Mouse (Mus musculus): ENCODE data around the gene Frrs1l. TPM values are rescaled to one million over a fixed set of nuclear protein-coding genes. Genes with fewer than 3 reads are reported as not detected.

The Frrs1l gene
- polyA plus RNA-seq, 1 experiment = not detected

DNA sequence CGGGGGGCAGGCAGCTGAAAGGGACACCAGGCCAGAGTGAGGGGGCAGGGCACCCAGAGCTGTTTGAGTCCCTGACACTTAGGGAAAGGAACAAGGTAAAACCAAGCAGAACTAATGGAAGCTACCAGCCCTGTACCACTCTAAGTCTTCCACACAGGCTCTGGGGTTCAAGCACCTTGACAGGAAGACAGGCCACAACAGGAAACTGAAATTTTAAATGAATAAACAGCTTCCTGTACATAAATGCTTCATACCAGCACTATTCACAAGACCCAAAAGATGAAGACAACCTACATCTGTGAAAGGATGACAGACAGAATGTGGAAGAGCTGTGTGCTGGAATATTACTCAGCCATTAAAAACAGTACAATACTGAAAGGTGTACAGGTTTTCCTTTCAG, 54.9 kb downstream of the Frrs1l start:
- Histone ChIP-seq H3K4me1 (ENCODE audit: control insufficient read depth) (peaks cover 1% of the 10 kb centered on the region; the same call in 1 of the 2 replicates), H3K4me3 (replicated peaks) (no peak overlapping the region), H3K36me3 (ENCODE audit: control insufficient read depth) (peaks cover 39% of the 10 kb centered on the region), H3K9me3 (ENCODE audit: control insufficient read depth, low read length) (no peaks in the 10 kb centered on the region), H3K27me3 (ENCODE audit: control insufficient read depth) (no peaks in the 10 kb centered on the region)
- TF ChIP-seq TAL1 (IDR thresholded peaks at IDR 0.05; ENCODE audit: low read length) = no peak
- no peak for TF ChIP-seq GATA1 (IDR thresholded peaks at IDR 0.05; ENCODE audit: low read length)

DNA sequence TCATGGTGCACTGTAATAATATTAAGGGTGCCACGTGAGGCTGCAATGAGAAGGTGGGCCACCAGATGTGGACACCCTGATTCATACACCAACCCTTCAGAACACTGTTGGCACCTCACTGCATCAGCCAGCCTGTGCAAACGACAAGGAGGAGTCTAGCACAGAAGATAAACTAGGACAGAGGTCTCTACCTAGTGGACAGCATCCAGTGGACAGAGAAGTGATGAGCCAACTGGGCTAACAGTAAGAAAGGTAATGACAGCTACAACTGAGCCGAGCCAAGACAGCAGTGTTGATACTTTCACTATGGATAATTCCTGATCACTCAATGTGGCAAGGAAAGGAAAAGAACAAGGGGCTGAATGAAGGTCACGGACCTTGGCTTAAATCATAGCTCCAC, 57.0 kb downstream of the Frrs1l start:
- no peaks in the 10 kb centered on the region for H3K9me3 ChIP-seq (ENCODE audit: control insufficient read depth, low read length)
- H3K27me3 ChIP-seq (ENCODE audit: control insufficient read depth) = no peaks in the 10 kb centered on the region
- TF ChIP-seq GATA1 (IDR thresholded peaks at IDR 0.05; ENCODE audit: low read length) (no peak), TAL1 (IDR thresholded peaks at IDR 0.05; ENCODE audit: low read length) (no peak)
- H3K36me3 ChIP-seq (ENCODE audit: control insufficient read depth) = peaks cover 50% of the 10 kb centered on the region
- H3K4me3 ChIP-seq (replicated peaks) = no peak overlapping the region
- no peaks in the 10 kb centered on the region for H3K4me1 ChIP-seq (ENCODE audit: control insufficient read depth)

DNA sequence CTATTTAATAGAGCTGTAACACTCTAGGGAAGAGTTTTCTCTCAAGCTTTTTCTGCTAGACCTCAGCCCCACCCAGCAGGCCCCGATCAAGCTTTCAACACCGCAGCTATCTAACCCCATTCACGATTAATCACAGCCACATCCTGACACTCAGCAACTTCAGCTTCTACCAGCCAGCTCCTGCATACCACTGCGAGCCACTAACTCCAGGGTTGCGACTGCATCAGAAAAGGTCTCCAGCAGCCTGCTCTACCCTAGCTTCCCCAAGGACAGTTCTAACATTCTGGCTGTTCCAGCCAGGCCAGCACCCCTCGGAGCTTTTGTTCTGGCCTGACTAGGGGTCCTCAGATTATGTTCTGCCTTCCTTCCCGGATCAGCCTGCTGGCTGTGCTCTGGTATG, 58.1 kb downstream of the Frrs1l start:
- peaks cover 49% of the 10 kb centered on the region for H3K36me3 ChIP-seq (ENCODE audit: control insufficient read depth)
- no peaks in the 10 kb centered on the region for H3K27me3 ChIP-seq (ENCODE audit: control insufficient read depth)
- H3K4me3 ChIP-seq (replicated peaks) = no peak overlapping the region
- H3K9me3 ChIP-seq (ENCODE audit: control insufficient read depth, low read length) = no peaks in the 10 kb centered on the region
- no peaks in the 10 kb centered on the region for H3K4me1 ChIP-seq (ENCODE audit: control insufficient read depth)
- no peak for TF ChIP-seq GATA1 (IDR thresholded peaks at IDR 0.05; ENCODE audit: low read length)
- no peak for TF ChIP-seq TAL1 (IDR thresholded peaks at IDR 0.05; ENCODE audit: low read length)

DNA sequence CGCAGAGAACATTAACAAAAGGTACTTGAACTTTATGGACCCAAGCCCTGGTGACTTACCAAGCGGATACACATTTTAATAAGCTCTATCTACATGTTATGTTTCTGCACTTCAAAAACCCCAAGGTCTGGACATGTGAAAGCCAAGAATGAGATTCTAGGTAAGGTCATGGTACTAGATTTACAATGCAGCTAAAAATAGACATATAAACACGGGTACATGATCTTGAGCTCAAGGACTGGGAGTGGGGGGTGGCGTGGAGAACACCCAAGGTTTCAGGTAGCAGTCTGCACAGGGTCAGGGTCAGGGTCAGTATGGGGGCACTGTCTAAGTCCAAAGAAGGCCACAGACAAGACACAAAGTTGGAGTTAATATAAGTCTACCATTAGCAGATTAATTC, 59.9 kb downstream of the Frrs1l start:
- Histone ChIP-seq H3K9me3 (ENCODE audit: control insufficient read depth, low read length) (no peaks in the 10 kb centered on the region), H3K4me1 (ENCODE audit: control insufficient read depth) (no peaks in the 10 kb centered on the region), H3K4me3 (replicated peaks) (no peak overlapping the region), H3K36me3 (ENCODE audit: control insufficient read depth) (peaks cover 55% of the 10 kb centered on the region), H3K27me3 (ENCODE audit: control insufficient read depth) (no peaks in the 10 kb centered on the region)
- TF ChIP-seq TAL1 (IDR thresholded peaks at IDR 0.05; ENCODE audit: low read length) (no peak), GATA1 (IDR thresholded peaks at IDR 0.05; ENCODE audit: low read length) (no peak)

DNA sequence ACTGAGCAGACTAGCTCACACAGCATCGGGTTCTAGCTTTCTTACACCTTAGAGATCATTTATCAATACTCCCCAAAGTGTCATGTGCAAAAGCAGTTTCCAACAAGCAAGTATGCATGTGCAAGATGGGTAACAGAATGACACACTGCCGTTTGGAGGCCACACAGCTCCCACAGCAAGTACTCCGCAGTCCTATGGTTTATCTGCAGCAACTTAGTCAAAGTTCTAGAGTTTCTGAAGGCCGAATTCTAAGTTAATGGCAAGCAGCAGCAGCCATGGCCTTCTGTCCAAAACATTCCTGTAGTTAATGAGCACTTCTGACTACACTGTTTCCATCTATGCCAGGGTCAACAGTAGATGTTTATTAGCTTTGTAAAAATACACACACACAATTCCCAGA, 63.2 kb downstream of the Frrs1l start:
- TF ChIP-seq TAL1 (IDR thresholded peaks at IDR 0.05; ENCODE audit: low read length) = no peak
- TF ChIP-seq GATA1 (IDR thresholded peaks at IDR 0.05; ENCODE audit: low read length) = no peak
- Histone ChIP-seq H3K36me3 (ENCODE audit: control insufficient read depth) (peaks cover 60% of the 10 kb centered on the region), H3K9me3 (ENCODE audit: control insufficient read depth, low read length) (no peaks in the 10 kb centered on the region), H3K4me3 (replicated peaks) (no peak overlapping the region), H3K4me1 (ENCODE audit: control insufficient read depth) (peaks cover 5% of the 10 kb centered on the region), H3K27me3 (ENCODE audit: control insufficient read depth) (no peaks in the 10 kb centered on the region)

DNA sequence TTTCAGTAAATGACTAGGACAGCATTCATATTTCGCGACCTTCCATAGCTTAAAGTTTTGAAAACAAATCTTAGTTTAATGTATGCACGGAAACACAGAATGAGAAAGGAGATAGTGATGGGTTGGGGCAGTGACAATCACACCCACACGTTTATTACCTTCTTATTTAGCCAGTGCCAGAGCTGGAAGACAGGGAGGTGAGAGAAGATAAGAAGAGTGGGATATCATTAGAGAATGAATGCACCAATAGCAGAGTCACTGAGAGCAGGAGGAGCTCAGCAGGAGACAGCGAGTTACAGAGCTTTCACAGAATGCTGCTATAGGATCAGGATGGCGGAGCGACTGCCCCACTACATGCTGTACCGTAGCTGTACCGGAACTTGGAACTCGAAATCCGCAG, 68.0 kb downstream of the Frrs1l start:
- no peaks in the 10 kb centered on the region for H3K9me3 ChIP-seq (ENCODE audit: control insufficient read depth, low read length)
- no peak overlapping the region for H3K4me3 ChIP-seq (replicated peaks)
- peaks cover 56% of the 10 kb centered on the region for H3K36me3 ChIP-seq (ENCODE audit: control insufficient read depth)

DNA sequence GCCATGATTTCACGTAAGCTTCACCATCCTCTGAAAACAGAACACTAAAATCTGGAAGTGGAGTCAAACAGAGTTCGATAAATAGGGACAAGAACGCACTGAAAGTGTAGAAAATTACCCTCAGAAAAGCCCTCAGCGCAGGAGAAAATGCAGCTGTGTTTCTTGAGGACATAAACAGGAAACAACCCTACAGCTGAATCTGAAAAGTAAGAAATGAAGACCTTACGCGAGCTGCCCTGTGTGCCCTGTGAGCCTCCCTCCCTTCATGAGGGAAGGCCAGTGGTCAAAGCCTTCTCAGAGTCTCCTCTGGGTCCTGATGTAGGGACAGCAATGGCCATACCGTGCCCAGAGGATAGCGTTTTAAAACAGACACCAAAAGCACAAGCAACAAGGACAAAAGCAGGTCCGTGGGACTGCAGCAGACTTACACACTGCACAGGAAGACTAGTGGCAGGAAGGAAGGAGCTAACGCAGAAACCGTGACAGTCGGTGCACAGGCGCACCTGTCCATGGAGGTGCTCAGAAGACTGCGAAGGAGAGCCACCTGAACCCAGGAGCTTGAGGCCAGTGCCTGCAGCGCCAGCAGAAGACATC, 74.4 kb downstream of the Frrs1l start:
- H3K27me3 ChIP-seq (ENCODE audit: control insufficient read depth) = no peaks in the 10 kb centered on the region
- no peak overlapping the region for H3K4me3 ChIP-seq (replicated peaks)
- peaks cover 62% of the 10 kb centered on the region for H3K36me3 ChIP-seq (ENCODE audit: control insufficient read depth)
- H3K4me1 ChIP-seq (ENCODE audit: control insufficient read depth) = no peaks in the 10 kb centered on the region
- H3K9me3 ChIP-seq (ENCODE audit: control insufficient read depth, low read length) = no peaks in the 10 kb centered on the region
- TF ChIP-seq TAL1 (IDR thresholded peaks at IDR 0.05; ENCODE audit: low read length) (no peak), GATA1 (IDR thresholded peaks at IDR 0.05; ENCODE audit: low read length) (no peak)

More for the DNA sequence above, 68.0 kb downstream of the Frrs1l start:
- Histone ChIP-seq H3K4me1 (ENCODE audit: control insufficient read depth) (peaks cover 5% of the 10 kb centered on the region), H3K27me3 (ENCODE audit: control insufficient read depth) (no peaks in the 10 kb centered on the region)
- no peak for TF ChIP-seq TAL1 (IDR thresholded peaks at IDR 0.05; ENCODE audit: low read length)
- no peak for TF ChIP-seq GATA1 (IDR thresholded peaks at IDR 0.05; ENCODE audit: low read length)

DNA sequence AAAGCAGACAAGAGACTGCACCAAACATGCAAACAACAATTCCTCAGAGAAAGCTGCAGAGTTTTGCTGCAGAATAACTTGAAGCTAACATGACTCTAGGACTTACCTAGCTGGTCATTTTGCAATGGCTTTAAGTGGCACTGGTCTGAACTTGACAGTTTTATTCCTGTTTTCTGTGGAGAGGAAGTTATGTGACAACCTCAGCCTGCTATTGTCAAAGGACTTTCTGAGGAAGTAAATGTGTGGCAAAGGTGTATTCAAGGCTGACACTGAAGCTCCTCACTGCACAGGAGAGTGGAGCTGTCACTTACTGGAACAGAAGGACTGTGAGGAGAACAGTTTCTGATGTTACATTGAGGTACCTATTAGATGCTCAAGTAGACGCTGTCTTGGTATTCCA, 75.4 kb downstream of the Frrs1l start:
- Histone ChIP-seq H3K36me3 (ENCODE audit: control insufficient read depth) (peaks cover 68% of the 10 kb centered on the region), H3K27me3 (ENCODE audit: control insufficient read depth) (no peaks in the 10 kb centered on the region)
- TF ChIP-seq GATA1 (IDR thresholded peaks at IDR 0.05; ENCODE audit: low read length) = no peak
- no peak for TF ChIP-seq TAL1 (IDR thresholded peaks at IDR 0.05; ENCODE audit: low read length)

DNA sequence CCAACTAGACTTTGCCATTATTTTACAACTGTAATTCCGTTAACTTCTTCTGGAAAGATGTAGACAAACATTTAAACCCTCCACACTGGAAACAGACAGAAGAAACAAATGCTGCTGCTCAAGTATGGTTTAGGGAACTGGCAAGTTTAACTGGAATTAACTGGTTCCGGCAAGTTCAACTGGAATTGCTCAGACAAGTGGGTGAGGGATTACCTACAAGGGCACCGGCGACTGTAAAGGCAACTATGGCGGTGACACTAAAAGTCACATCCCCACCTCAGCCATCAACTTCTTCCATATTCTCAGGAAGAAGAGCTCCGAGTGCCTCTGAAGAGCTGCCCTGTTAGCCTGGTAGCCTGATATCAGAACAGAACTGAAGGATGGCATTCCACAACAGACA, 75.9 kb downstream of the Frrs1l start:
- H3K4me1 ChIP-seq (ENCODE audit: control insufficient read depth) = no peaks in the 10 kb centered on the region
- TF ChIP-seq GATA1 (IDR thresholded peaks at IDR 0.05; ENCODE audit: low read length) (no peak), TAL1 (IDR thresholded peaks at IDR 0.05; ENCODE audit: low read length) (no peak)
- no peaks in the 10 kb centered on the region for H3K9me3 ChIP-seq (ENCODE audit: control insufficient read depth, low read length)
- peaks cover 71% of the 10 kb centered on the region for H3K36me3 ChIP-seq (ENCODE audit: control insufficient read depth)
- H3K4me3 ChIP-seq (replicated peaks) = no peak overlapping the region
- H3K27me3 ChIP-seq (ENCODE audit: control insufficient read depth) = no peaks in the 10 kb centered on the region

More for the DNA sequence above, 75.4 kb downstream of the Frrs1l start:
- no peaks in the 10 kb centered on the region for H3K9me3 ChIP-seq (ENCODE audit: control insufficient read depth, low read length)
- H3K4me1 ChIP-seq (ENCODE audit: control insufficient read depth) = no peaks in the 10 kb centered on the region
- no peak overlapping the region for H3K4me3 ChIP-seq (replicated peaks)
